Mouse (Mus musculus) gastrocnemius, postnatal 10 days (tissue): ENCODE measurements around the gene Wdr38. TPM values are rescaled to one million over a fixed set of nuclear protein-coding genes. Genes with fewer than 3 reads are reported as not detected.

Source experiments
- DNase-seq: peaks from one replicate; pipeline ENCODE4 v3.0.0; 2021; ENCODE audit warnings: mixed read lengths
- long read RNA-seq, 2 experiments: library from polyadenylated mRNA; stranded (forward); transcript quantifications; one replicate each; pipeline ENCODE4 v2.0.0; 2021
- total RNA-seq, 2 experiments: library from RNA; stranded (reverse); gene quantifications; 2 replicates each; pipeline ENCODE4 v1.2.3; 2021

The Wdr38 gene
- total RNA-seq, result under 1 TPM; 0.09 to 0.18 TPM
- long read RNA-seq, experiment 1, partial matches to known transcripts, result 0 of 1 reads
- long read RNA-seq, experiment 1, other reads (novel, unspliced or antisense), result 1 of 1 reads
- long read RNA-seq, experiment 2, result 0 reads

- DNase-seq, result peak; percentile 91
Observed at GRCm38 (mm10) chr2:38997386-38998374, at the start of gene Wdr38. Gene Wdr38 (plus strand): TSS chr2:38997476.

- no peak for DNase-seq
Observed at GRCm38 (mm10) chr2:38947566-38947965, 49.7 kb upstream of the Wdr38 start.

- DNase-seq, result peak; percentile 69
Observed at GRCm38 (mm10) chr2:38950281-38950719, 47.0 kb upstream of the Wdr38 start.

- DNase-seq, result peak; percentile 75
Observed at GRCm38 (mm10) chr2:38953152-38953883, 44.0 kb upstream of the Wdr38 start.

- no peak for DNase-seq
Observed at GRCm38 (mm10) chr2:38956062-38956461, 41.2 kb upstream of the Wdr38 start.

DNA sequence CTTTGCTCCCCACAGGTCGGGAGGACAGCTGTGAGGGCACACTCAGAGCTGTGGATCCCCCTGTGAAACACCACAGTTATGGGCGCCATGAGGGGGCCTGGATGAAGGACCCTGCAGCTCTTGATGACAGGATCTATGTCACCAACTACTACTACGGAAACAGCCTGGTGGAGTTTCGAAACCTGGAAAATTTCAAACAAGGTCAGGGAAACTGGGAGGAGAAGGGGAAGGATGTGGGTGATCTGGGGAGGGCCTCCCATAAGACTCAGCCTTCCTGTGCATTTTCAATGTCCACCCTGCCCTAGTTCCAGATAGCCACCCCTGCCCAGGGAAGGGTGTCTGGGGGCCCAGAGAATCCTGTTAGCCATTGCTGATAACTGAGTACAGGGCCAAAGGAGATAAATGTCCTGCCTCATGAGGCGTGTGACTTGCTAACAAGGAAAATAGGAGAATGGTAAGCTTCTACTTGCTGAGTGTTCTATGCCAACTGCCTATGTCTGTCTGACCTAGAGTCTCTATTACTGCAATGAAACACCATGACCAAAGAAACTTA, 39.5 kb upstream of the Wdr38 start:
- no peak for DNase-seq

DNA sequence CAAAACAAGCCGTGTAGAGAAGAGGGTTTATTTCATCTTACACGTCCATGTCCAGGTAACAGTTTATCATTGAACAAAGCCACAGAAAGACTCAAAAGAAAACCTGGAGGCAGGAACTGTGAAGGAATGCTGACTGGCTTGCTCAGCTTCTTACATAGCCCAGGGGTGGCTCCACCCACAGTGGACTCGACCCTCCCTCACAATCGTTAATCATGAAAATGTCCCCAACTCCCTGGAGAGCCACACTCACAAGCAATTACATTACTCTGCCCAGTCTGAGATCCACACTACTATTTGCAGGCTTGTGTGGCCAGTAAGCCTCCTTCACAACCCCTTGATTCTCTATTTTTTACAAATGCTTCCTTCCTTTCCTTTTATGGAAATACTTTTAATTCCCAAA, 33.1 kb upstream of the Wdr38 start:
- no peak for DNase-seq

DNA sequence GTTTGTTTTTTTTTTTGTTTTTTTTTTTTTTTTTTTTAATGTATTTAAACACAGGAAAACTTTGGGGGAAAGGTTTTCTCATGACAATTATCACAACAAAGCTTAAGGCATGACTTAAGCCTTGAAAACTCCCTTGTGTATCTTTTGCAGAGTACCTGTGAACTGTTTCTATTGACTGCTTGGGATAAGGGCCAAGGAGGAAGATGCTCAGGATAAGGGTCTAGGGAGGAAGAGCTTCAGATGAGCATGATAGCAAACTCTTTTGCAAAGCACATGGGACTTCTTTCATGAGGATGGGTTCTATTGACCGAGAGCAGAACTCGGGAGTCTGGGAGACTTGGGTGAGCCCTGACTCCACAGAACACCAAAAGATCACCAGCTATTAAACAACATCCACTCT, 27.6 kb upstream of the Wdr38 start:
- DNase-seq, result no peak

- no peak for DNase-seq
Observed at GRCm38 (mm10) chr2:38970057-38970456, 27.2 kb upstream of the Wdr38 start.

GRCm38 (mm10) chr2:38973223-38973622, 24.1 kb upstream of the Wdr38 start:
- DNase-seq, result no peak

- no peak for DNase-seq
Observed at GRCm38 (mm10) chr2:38973701-38974100, 23.6 kb upstream of the Wdr38 start.

GRCm38 (mm10) chr2:38974171-38974570, 23.1 kb upstream of the Wdr38 start:
- DNase-seq, result no peak

GRCm38 (mm10) chr2:38975181-38975580, 22.1 kb upstream of the Wdr38 start:
- DNase-seq, result no peak

- no peak for DNase-seq
Observed at GRCm38 (mm10) chr2:38975941-38976805, 21.1 kb upstream of the Wdr38 start.

DNA sequence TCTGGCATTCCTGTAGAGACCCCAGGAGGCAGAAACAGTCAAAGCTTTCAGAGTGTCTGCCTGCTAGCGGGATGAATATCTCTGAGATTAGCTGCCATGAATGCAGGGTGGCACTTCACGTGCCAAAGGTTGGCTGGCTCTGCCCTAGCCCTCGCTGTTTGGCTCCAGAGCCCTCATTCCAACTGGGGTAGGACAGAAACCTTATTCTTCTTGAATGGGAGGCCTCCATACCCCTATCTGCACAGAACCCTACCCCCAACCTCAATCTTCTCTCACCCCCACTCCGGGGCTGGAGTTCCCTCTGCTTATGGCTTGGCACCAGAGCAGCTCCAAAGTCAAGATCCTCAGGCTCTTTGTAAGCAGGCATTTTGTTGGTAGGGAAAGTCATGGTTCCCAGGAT, 19.4 kb upstream of the Wdr38 start:
- no peak for DNase-seq

GRCm38 (mm10) chr2:38983456-38983855, 13.8 kb upstream of the Wdr38 start:
- no peak for DNase-seq

- peak; percentile 45 for DNase-seq
Observed at GRCm38 (mm10) chr2:38986580-38986979, 10.7 kb upstream of the Wdr38 start.

- DNase-seq, result no peak
Observed at GRCm38 (mm10) chr2:38987371-38987770, 9.9 kb upstream of the Wdr38 start.

DNA sequence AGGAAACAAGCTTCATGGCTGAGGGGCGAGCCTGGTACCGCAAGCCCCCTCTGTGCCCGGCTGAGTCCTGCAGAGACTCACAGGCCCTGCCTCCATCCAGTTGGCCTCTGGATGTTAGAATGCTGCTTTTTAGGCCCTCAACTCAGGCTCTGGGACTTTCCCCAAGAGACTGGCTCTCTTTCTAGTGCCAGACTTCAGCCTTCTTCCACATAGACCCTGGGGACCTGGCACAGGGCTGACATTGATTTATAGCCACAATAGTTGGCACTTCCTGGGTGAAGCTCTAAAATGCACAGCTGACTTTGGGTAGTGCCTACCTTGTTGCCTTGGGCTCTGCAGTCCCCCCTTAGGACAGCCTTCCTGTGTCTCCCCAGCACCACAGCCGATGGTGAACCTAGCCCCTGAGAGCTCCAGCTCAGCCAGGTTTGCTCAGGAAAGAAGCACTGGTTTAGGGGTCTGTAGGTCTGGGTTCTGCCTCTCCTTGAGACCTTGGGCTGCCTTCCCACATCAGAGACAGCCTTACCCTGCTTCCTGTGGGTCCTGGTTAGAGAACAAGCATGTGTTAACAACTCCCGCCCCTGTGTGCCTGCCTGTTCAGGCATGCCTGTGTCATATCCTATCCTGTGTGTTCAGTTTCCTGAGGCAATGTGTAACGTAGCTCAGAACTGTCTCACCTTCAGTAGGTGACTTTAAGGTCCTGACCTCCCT, 9.3 kb upstream of the Wdr38 start:
- no peak for DNase-seq

DNA sequence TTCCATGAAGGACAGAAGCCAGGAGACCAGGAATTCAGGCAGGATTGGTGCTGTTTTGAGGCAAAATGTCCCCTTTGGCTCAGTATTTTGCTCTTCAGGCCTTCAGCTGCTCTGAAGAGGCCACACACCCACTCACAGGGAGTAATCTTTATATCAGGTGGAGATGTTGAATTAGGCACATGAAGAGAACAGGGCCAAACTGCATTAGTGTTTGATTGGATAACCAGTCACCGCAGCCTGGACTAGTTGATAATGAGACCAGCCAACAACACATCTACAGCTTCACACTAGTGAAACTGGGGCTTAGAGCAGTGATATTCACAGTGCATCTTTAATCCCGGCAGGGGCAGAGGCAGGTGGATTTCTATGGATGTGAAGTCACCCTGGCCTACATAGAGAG, 8.3 kb upstream of the Wdr38 start:
- no peak for DNase-seq

- DNase-seq, result no peak
Observed at GRCm38 (mm10) chr2:38992004-38992403, 5.3 kb upstream of the Wdr38 start.
